Mouse (Mus musculus) adrenal gland, adult 2 months (tissue): ENCODE results near the gene F930015N05Rik. TPM values are rescaled to one million over a fixed set of nuclear protein-coding genes. Genes with fewer than 3 reads are reported as not detected.

ENCODE experiments used
- polyA plus RNA-seq: library from polyadenylated mRNA; depleted of rRNA; stranded (reverse); fragments of >200 nt; gene quantifications from 2 replicates; pipeline ENCODE4 v1.2.3, GENCODE M21; 2012; rRNA removed
- total RNA-seq, 2 experiments: library from RNA; stranded (reverse); gene quantifications; 2 replicates each; pipeline ENCODE4 v1.2.3; 2021

F930015N05Rik gene
- total and polyA plus RNA-seq, 3 experiments, result 0.10 TPM; not detected in 2

Other genes starting within 250 kb of the F930015N05Rik start
- under 1 TPM; 0.17 to 0.48 TPM for gene Hs3st3a1, start 1.3 kb downstream of the F930015N05Rik start, total RNA-seq
- 0.20 and 0.26 TPM in 2 replicates for gene Hs3st3a1, start 1.3 kb downstream of the F930015N05Rik start, polyA plus RNA-seq